Mouse (Mus musculus) hindbrain, embryonic 16.5 days (tissue): ENCODE measurements at regions not wholly inside any gene's neighbourhood (a gene's known extent, or its start where the extent isn't known, plus 50 kb on each side); places are given as distances from the start of the nearest gene placed in this dataset.

ENCODE experiments used
- ATAC-seq: fragments of 200-750 bp; cut with Nextera tagmentation; 2 replicates; pipeline ENCODE4 v1.8.0; 2017; ENCODE audit warnings: moderate TSS enrichment, moderate library complexity
- H3K27ac ChIP-seq: fragments of 300-500 bp; sonication (generic); 2 replicates; pipeline ENCODE4 v1.5.1; 2014; ENCODE audit warnings: low read depth, mild to moderate bottlenecking, control low read depth, low read length, moderate library complexity
- H3K27me3 ChIP-seq: fragments of 300-500 bp; sonication (generic); replicated peaks from 2 replicates; pipeline ENCODE4 v1.6.1; 2014; ENCODE audit warnings: low read length; ENCODE audit not compliant: control insufficient read depth, insufficient read depth
- H3K36me3 ChIP-seq: fragments of 300-500 bp; sonication (generic); 2 replicates; pipeline ENCODE4 v1.6.1; 2014; ENCODE audit warnings: mild to moderate bottlenecking, low read length, moderate library complexity, mixed read lengths; ENCODE audit not compliant: control insufficient read depth, insufficient read depth
- H3K4me1 ChIP-seq: fragments of 300-500 bp; sonication (generic); 2 replicates; pipeline ENCODE4 v1.6.1; 2014; ENCODE audit warnings: low read depth, low read length; ENCODE audit not compliant: control insufficient read depth, insufficient read depth
- H3K4me2 ChIP-seq: fragments of 300-500 bp; sonication (generic); 2 replicates; pipeline ENCODE4 v1.6.1; 2014; ENCODE audit warnings: mild to moderate bottlenecking, low read length, control low read depth, moderate library complexity
- H3K4me3 ChIP-seq: fragments of 300-500 bp; sonication (generic); 2 replicates; pipeline ENCODE4 v1.5.1; 2014; ENCODE audit warnings: mild to moderate bottlenecking, low read length, control low read depth, moderate library complexity
- H3K9ac ChIP-seq: fragments of 300-500 bp; sonication (generic); 2 replicates; pipeline ENCODE4 v1.6.1; 2014; ENCODE audit warnings: low read depth, mild to moderate bottlenecking, control low read depth, low read length, moderate library complexity
- H3K9me3 ChIP-seq: fragments of 300-500 bp; sonication (generic); 2 replicates; pipeline ENCODE4 v1.6.1; 2014; ENCODE audit warnings: mild to moderate bottlenecking, low read length, moderate library complexity; ENCODE audit not compliant: control insufficient read depth
- WGBS: fragments of 180-500 bp; shearing (Covaris S2); extraction: QIAGEN DNeasy Blood & Tissue Kit; methylation state at CpG from one replicate; pipeline ENCODE4 v1.1.7; 2014; 5-methylcytosine and 5-hydroxymethylcytosine counted together

GRCm38 (mm10) chr5:54543556-54544061, 545.3 kb downstream of the Stim2 start:
- Histone ChIP-seq H3K27ac (no peak overlapping the region), H3K36me3 (no peaks in the 10 kb centered on the region), H3K4me2 (no peak overlapping the region), H3K4me1 (no peaks in the 10 kb centered on the region), H3K9ac (no peak overlapping the region), H3K4me3 (no peak overlapping the region), H3K9me3 (no peaks in the 10 kb centered on the region), H3K27me3 (no peaks in the 10 kb centered on the region)
- WGBS, result 81% methylated on average over 3 of the region's 3 CpGs
- ATAC-seq, result no peak

- Histone ChIP-seq H3K27me3 (no peaks in the 10 kb centered on the region), H3K36me3 (no peaks in the 10 kb centered on the region), H3K9me3 (no peaks in the 10 kb centered on the region), H3K9ac (no peak overlapping the region), H3K4me1 (no peaks in the 10 kb centered on the region), H3K4me3 (no peak overlapping the region), H3K4me2 (no peak overlapping the region), H3K27ac (no peak overlapping the region)
- WGBS, result 93% methylated on average over 2 of the region's 2 CpGs
- ATAC-seq, result no peak
Measured at GRCm38 (mm10) chr5:54578519-54578918, 580.2 kb downstream of the Stim2 start.

- no peak overlapping the region for H3K9ac ChIP-seq
- no peak overlapping the region for H3K4me3 ChIP-seq
- H3K9me3 ChIP-seq, result no peaks in the 10 kb centered on the region
- no peak overlapping the region for H3K4me2 ChIP-seq
- no peaks in the 10 kb centered on the region for H3K27me3 ChIP-seq
- H3K27ac ChIP-seq, result no peak overlapping the region
- no peaks in the 10 kb centered on the region for H3K36me3 ChIP-seq
- no peaks in the 10 kb centered on the region for H3K4me1 ChIP-seq
- 72% methylated on average over 4 of the region's 4 CpGs for WGBS
- ATAC-seq, result 0 out of 2 replicates have a peak, but pooled peaks have one; percentile 37
Measured at GRCm38 (mm10) chr5:54579458-54579857, 581.2 kb downstream of the Stim2 start.

DNA sequence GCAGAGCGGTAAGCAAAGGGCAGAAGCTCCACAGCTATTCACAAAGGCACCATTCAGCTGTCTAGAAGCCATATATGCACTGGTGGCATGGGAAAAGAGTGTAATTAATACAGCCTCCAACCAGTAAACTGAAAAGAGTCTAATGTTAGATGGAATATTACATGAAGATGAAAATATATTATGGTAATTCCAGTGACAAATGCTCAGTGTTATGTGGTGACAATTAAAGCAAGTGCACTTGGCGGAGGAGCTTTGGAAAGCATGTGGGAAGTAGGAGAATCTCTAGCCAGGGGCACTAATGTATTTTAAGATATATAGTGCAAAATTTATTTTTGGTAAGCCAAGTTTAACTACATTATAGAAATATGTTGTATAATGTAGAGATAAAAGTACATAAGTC, 583.9 kb downstream of the Stim2 start:
- Histone ChIP-seq H3K27ac (no peak overlapping the region), H3K36me3 (no peaks in the 10 kb centered on the region), H3K4me2 (no peak overlapping the region), H3K27me3 (no peaks in the 10 kb centered on the region), H3K9me3 (no peaks in the 10 kb centered on the region), H3K4me1 (no peaks in the 10 kb centered on the region), H3K9ac (no peak overlapping the region), H3K4me3 (no peak overlapping the region)
- ATAC-seq, result no peak
- WGBS, result 79% methylated on average over 2 of the region's 2 CpGs

DNA sequence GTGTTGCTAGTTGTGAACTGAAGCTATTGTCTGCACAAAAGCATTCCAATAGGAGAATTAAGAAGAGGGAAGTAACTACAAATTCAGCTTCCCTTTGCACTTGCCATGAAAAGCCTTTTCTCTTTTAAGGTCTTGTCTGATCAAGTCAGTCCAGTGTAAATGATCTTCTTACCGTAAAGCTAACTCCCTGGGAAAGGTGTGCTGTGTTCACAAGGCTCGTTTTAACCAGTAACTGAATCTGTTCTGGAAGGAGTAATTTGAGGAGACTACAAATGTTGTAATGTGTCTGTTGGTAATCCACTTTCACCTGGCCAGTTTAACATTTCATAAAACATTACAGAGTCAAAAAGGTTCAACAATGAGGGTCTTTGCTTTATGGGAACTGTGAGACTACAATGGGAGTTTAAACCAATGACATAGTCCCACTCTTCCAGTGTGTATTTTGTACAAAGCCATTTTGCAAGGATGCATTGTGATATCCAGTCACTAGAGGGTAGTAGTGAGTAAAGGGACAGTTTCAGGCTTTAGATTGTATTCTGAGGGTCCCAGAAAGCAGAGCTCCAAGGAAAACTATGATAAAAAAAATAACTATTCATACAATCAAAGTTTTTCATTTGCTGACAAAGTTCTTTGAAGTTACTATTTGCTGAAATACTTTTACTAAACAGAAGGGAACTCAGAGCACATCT, 590.2 kb downstream of the Stim2 start:
- 76% methylated on average over 2 of the region's 2 CpGs for WGBS
- ATAC-seq, result no peak
- H3K4me3 ChIP-seq, result no peak overlapping the region

DNA sequence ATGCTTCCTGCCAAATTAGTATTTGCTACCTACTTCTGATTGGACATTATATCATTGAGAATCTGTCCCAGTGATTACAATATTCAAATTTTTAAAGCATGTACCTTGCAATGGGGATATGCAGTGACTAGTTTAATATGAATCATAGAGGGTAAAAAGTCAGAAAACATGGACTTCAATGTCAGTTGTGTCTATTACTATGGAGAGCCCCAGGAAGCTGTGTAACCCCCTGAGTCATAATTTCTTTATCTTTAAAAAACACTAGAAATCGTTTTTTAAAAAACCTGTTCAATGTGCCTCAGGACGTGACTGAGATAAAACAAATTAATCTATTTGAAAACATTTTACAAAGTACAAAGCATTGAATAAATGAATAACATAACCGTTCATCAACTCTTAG, 612.7 kb downstream of the Stim2 start:
- 72% methylated on average over 3 of the region's 3 CpGs for WGBS
- H3K4me2 ChIP-seq, result no peak overlapping the region

More for the DNA sequence above, 590.2 kb downstream of the Stim2 start:
- no peak overlapping the region for H3K9ac ChIP-seq
- no peaks in the 10 kb centered on the region for H3K27me3 ChIP-seq
- H3K27ac ChIP-seq, result no peak overlapping the region
- H3K4me1 ChIP-seq, result no peaks in the 10 kb centered on the region
- no peaks in the 10 kb centered on the region for H3K36me3 ChIP-seq
- no peaks in the 10 kb centered on the region for H3K9me3 ChIP-seq
- no peak overlapping the region for H3K4me2 ChIP-seq

DNA sequence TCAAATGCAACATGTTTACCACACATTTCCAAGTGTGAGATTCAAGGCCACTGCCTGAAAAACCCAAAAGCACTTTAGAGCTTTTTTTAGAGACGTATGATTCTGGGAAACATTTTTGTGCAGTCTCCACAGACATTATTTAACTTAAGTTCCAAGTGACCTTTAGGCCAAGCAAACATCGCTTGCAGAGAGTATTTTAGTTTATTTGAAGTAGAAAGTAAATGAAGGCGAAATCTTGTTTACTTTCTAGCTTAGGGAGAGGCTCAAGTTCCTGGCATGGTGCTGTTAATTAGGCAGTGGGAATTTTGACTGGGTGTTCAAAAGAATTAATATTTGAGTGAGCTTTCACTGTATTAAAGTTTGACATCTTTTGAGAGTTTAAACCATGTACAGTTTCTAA, 624.4 kb downstream of the Stim2 start:
- H3K36me3 ChIP-seq, result no peaks in the 10 kb centered on the region
- 74% methylated on average over 3 of the region's 3 CpGs for WGBS
- peaks cover under 1% of the 10 kb centered on the region; the same call in 1 of the 2 replicates for H3K9me3 ChIP-seq
- H3K27me3 ChIP-seq, result no peaks in the 10 kb centered on the region
- H3K4me2 ChIP-seq, result no peak overlapping the region
- H3K4me3 ChIP-seq, result no peak overlapping the region
- no peak for ATAC-seq
- H3K27ac ChIP-seq, result no peak overlapping the region
- H3K4me1 ChIP-seq, result no peaks in the 10 kb centered on the region
- H3K9ac ChIP-seq, result no peak overlapping the region

More for the DNA sequence above, 612.7 kb downstream of the Stim2 start:
- no peak for ATAC-seq
- Histone ChIP-seq H3K36me3 (no peaks in the 10 kb centered on the region), H3K4me1 (no peaks in the 10 kb centered on the region), H3K9me3 (no peaks in the 10 kb centered on the region), H3K4me3 (no peak overlapping the region), H3K27ac (no peak overlapping the region), H3K27me3 (no peaks in the 10 kb centered on the region), H3K9ac (no peak overlapping the region)

- H3K4me1 ChIP-seq, result no peaks in the 10 kb centered on the region
- no peak overlapping the region for H3K9ac ChIP-seq
- no peaks in the 10 kb centered on the region for H3K27me3 ChIP-seq
- H3K36me3 ChIP-seq, result no peaks in the 10 kb centered on the region
- WGBS, result 60% methylated on average over 3 of the region's 3 CpGs
- no peak overlapping the region for H3K27ac ChIP-seq
- no peak overlapping the region for H3K4me2 ChIP-seq
- no peak overlapping the region for H3K4me3 ChIP-seq
- 0 out of 2 replicates have a peak, but pooled peaks have one; percentile 68 for ATAC-seq
- no peaks in the 10 kb centered on the region for H3K9me3 ChIP-seq
Measured at GRCm38 (mm10) chr5:54632281-54632680, 634.0 kb downstream of the Stim2 start.
